9 mouse cellular contexts compared by ENCODE assay signal in the genomic region with DNA sequence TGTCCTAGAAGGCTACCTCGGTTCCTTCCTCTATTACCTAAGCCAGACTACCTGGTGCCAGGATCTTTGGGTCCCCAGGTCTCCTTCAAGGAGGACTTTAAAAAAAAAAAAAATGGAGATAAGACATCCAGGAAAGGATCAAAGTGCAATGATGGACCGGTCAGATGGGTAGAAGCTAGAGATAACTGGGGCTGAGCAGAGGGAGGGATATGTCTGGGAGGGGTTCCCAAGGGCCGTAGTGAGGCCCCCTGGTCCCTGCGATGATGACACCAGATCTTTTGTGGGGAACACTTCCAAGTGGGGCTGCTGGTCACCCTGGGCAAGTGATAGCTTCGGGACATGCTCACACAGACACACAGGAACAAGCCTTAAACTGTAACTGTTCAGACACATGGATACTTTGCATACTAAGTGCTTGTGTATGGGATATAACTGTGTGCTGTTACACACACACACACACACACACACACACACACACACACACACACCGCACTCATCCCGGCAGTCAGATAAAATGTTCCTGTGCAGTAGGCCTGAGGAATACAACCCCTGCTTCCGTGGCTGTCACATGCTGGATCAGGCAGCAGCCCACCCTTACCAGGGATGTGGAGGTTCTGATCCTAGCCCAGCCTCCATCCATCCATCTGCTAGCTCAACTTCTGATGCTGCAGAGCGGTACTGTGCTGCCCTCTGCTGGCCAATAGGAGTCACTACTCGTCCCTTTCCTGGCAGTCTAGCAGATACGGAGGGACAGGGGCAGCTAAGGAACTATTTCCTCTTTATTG.
DNase-seq lines count a peak whose midpoint lies in the region; ATAC-seq and TF ChIP-seq lines count a peak whose summit lies in the region.
"Had no signal": no experiment of that assay in that cellular context is flagged by ENCODE, and none has a peak within 500 bp of the region (broad histone marks: within the 10 kb centered on the region; RNA-seq: fewer than 3 reads in every experiment).

No protein-coding gene starts in this region.

- no peak for TF ChIP-seq POLR2A in heart, adult 2 months (IDR thresholded peaks at IDR 0.05; ENCODE audit: insufficient read depth, low read depth, low read length)

- H3K36me3 ChIP-seq in heart, adult 2 months (ENCODE audit: control insufficient read depth, insufficient read depth, low read length): no peaks in the 10 kb centered on the region
- H3K36me3 ChIP-seq in kidney, embryonic 16.5 days (ENCODE audit: insufficient read depth, low read length): 0 out of 2 replicates have a peak, but pooled peaks cover 4% of the 10 kb centered on the region
- 0 out of 2 replicates have a peak, but pooled peaks cover 6% of the 10 kb centered on the region for H3K36me3 ChIP-seq in liver, embryonic 12.5 days
- H3K36me3 ChIP-seq in stomach, embryonic 15.5 days: no peaks in the 10 kb centered on the region

- intact Hi-C loops in heart, adult 2 months (cut with DNase I): loop anchor here (1.0 to 10.0 kb wide), 5 partner anchors 95 to 1727 kb away; a partner anchor contains a TSS

- peak; percentile 90 for TF ChIP-seq CTCF in heart, adult 2 months (IDR thresholded peaks at IDR 0.05)

- DNase-seq in B cell, adult 2 months: peak; percentile 67 to 68
- peak; percentile 46 for DNase-seq in adrenal gland, adult 18-20 months (ENCODE audit: low spot score in 2 of 2)
- peak; percentile 85 for DNase-seq in embryo, embryonic 11 days
- DNase-seq in heart, adult 2 months: peak; percentile 39 to 55
- DNase-seq in neural tube, embryonic 10.5 days (ENCODE audit: extremely low spot score, low spot score): peak; percentile 61

- peak; percentile 90 for TF ChIP-seq EP300 in heart, adult 2 months (IDR thresholded peaks at IDR 0.05; ENCODE audit: insufficient read depth, low read depth, low read length)

- no peaks in the 10 kb centered on the region for H3K79me2 ChIP-seq in heart, adult 2 months (replicated peaks; ENCODE audit: control insufficient read depth, insufficient read depth, low read length)

- no peak overlapping the region for H3K4me3 ChIP-seq in heart, adult 2 months
- no peak overlapping the region for H3K4me3 ChIP-seq in kidney, embryonic 16.5 days (ENCODE audit: low read length)
- no peak overlapping the region for H3K4me3 ChIP-seq in liver, embryonic 12.5 days
- no peak overlapping the region for H3K4me3 ChIP-seq in stomach, embryonic 15.5 days (replicated peaks)
- H3K4me3 ChIP-seq: erythroblast, embryonic 14.5 days had no signal

- H3K4me1 ChIP-seq in heart, adult 2 months (ENCODE audit: control insufficient read depth, insufficient read depth, low read length): no peaks in the 10 kb centered on the region
- no peaks in the 10 kb centered on the region for H3K4me1 ChIP-seq in kidney, embryonic 16.5 days (ENCODE audit: insufficient read depth, low read length)
- H3K4me1 ChIP-seq in liver, embryonic 12.5 days: no peaks in the 10 kb centered on the region
- no peaks in the 10 kb centered on the region for H3K4me1 ChIP-seq in stomach, embryonic 15.5 days

- peak; percentile 28; the same call in 1 of the 2 replicates for ATAC-seq in kidney, embryonic 16.5 days (ENCODE audit: low FRiP score, low TSS enrichment)
- peak; percentile 28; the same call in 1 of the 2 replicates for ATAC-seq in liver, embryonic 12.5 days
- peak; percentile 37 for ATAC-seq in stomach, embryonic 15.5 days (ENCODE audit: insufficient read depth, low FRiP score, low read depth)

- WGBS in heart, adult 2 months: 42% methylated on average over 11 of the region's 11 CpGs
- 49% methylated on average over 11 of the region's 11 CpGs for WGBS in kidney, embryonic 16.5 days
- WGBS in liver, embryonic 12.5 days (ENCODE audit: insufficient replicate concordance): 41% methylated on average over 11 of the region's 11 CpGs
- 46% methylated on average over 11 of the region's 11 CpGs for WGBS in stomach, embryonic 15.5 days

- no peak overlapping the region for H3K9ac ChIP-seq in heart, adult 2 months (ENCODE audit: low read depth, low read length)
- no peak overlapping the region for H3K9ac ChIP-seq in kidney, embryonic 16.5 days (replicated peaks; ENCODE audit: low read length)
- H3K9ac ChIP-seq in liver, embryonic 12.5 days: no peak overlapping the region
- no peak overlapping the region for H3K9ac ChIP-seq in stomach, embryonic 15.5 days

- no peaks in the 10 kb centered on the region for H3K27me3 ChIP-seq in heart, adult 2 months (ENCODE audit: control insufficient read depth, insufficient read depth, low read length)
- H3K27me3 ChIP-seq in kidney, embryonic 16.5 days (ENCODE audit: insufficient read depth, low read length): no peaks in the 10 kb centered on the region
- no peaks in the 10 kb centered on the region for H3K27me3 ChIP-seq in liver, embryonic 12.5 days (replicated peaks)
- H3K27me3 ChIP-seq in stomach, embryonic 15.5 days (replicated peaks): no peaks in the 10 kb centered on the region

- H3K27ac ChIP-seq in heart, adult 2 months: no peak overlapping the region
- H3K27ac ChIP-seq in kidney, embryonic 16.5 days (ENCODE audit: low read length): no peak overlapping the region
- no peak overlapping the region for H3K27ac ChIP-seq in liver, embryonic 12.5 days
- H3K27ac ChIP-seq in stomach, embryonic 15.5 days: no peak overlapping the region

- no peak overlapping the region for H3K4me2 ChIP-seq in kidney, embryonic 16.5 days (replicated peaks; ENCODE audit: low read depth, low read length)
- no peak overlapping the region for H3K4me2 ChIP-seq in liver, embryonic 12.5 days
- no peak overlapping the region for H3K4me2 ChIP-seq in stomach, embryonic 15.5 days

- H3K9me3 ChIP-seq in kidney, embryonic 16.5 days (ENCODE audit: low read length): no peaks in the 10 kb centered on the region
- H3K9me3 ChIP-seq in liver, embryonic 12.5 days (replicated peaks): no peaks in the 10 kb centered on the region
- no peaks in the 10 kb centered on the region for H3K9me3 ChIP-seq in stomach, embryonic 15.5 days
